Mouse (Mus musculus) hindbrain, embryonic 12.5 days (tissue): ENCODE measurements around the gene Dck. TPM values are rescaled to one million over a fixed set of nuclear protein-coding genes. Genes with fewer than 3 reads are reported as not detected.

Experiments used
- ATAC-seq: fragments of 200-750 bp; cut with Nextera tagmentation; 2 replicates; pipeline ENCODE4 v1.8.0; 2017; ENCODE audit warnings: moderate TSS enrichment; ENCODE audit not compliant: low FRiP score
- H3K27ac ChIP-seq: fragments of 300-500 bp; sonication (generic); 2 replicates; pipeline ENCODE4 v1.5.1; 2016; ENCODE audit warnings: mild to moderate bottlenecking
- H3K27me3 ChIP-seq: fragments of 300-500 bp; sonication (generic); 2 replicates; pipeline ENCODE4 v1.6.1; 2016; ENCODE audit warnings: mild to moderate bottlenecking
- H3K36me3 ChIP-seq: fragments of 300-500 bp; sonication (generic); 2 replicates; pipeline ENCODE4 v1.6.1; 2016; ENCODE audit warnings: mild to moderate bottlenecking
- H3K4me1 ChIP-seq: fragments of 300-500 bp; sonication (generic); 2 replicates; pipeline ENCODE4 v1.6.1; 2016
- H3K4me2 ChIP-seq: fragments of 300-500 bp; sonication (generic); replicated peaks from 2 replicates; pipeline ENCODE4 v1.6.1; 2016; ENCODE audit warnings: mild to moderate bottlenecking
- H3K4me3 ChIP-seq: fragments of 300-500 bp; sonication (generic); 2 replicates; pipeline ENCODE4 v1.5.1; 2016; ENCODE audit warnings: mild to moderate bottlenecking
- H3K9ac ChIP-seq: fragments of 300-500 bp; sonication (generic); 2 replicates; pipeline ENCODE4 v1.6.1; 2016; ENCODE audit warnings: mild to moderate bottlenecking, moderate library complexity
- H3K9me3 ChIP-seq: fragments of 300-500 bp; sonication (generic); replicated peaks from 2 replicates; pipeline ENCODE4 v1.6.1; 2016; ENCODE audit warnings: mild to moderate bottlenecking
- WGBS: fragments of 180-500 bp; shearing (Covaris S2); methylation state at CpG from one replicate; pipeline ENCODE4 v1.1.7; 2016; 5-methylcytosine and 5-hydroxymethylcytosine counted together
- polyA plus RNA-seq: library from polyadenylated mRNA; unstranded; fragments of >200 nt; fragmentation: Nextera tagmentation; extraction: Ambion mirVana; gene quantifications from 2 replicates; pipeline ENCODE4 v1.2.1, GENCODE M21; 2016

Dck gene
- polyA plus RNA-seq, 1 experiment from 2014 or later: 90.8 TPM

GRCm38 (mm10) chr5:88762611-88763010 lies 2.2 kb upstream of the Dck start:
- Histone ChIP-seq H3K27me3 (no peaks in the 10 kb centered on the region), H3K4me2 (no peak overlapping the region), H3K9ac (no peak overlapping the region), H3K9me3 (no peaks in the 10 kb centered on the region), H3K27ac (no peak overlapping the region), H3K4me1 (peaks cover 20% of the 10 kb centered on the region), H3K36me3 (no peaks in the 10 kb centered on the region), H3K4me3 (no peak overlapping the region)
- no peak for ATAC-seq
- 85% methylated on average over 5 of the region's 5 CpGs for whole genome bisulfite sequencing

GRCm38 (mm10) chr5:88764430-88764986 lies 288 bp upstream of the Dck start:
- Histone ChIP-seq H3K36me3 (no peaks in the 10 kb centered on the region), H3K4me1 (peaks cover 20% of the 10 kb centered on the region), H3K4me3 (peak overlapping the region; percentile 67), H3K4me2 (peak overlapping the region; percentile 53), H3K27ac (peak overlapping the region; percentile 44; the same call in 1 of the 2 replicates), H3K9me3 (no peaks in the 10 kb centered on the region), H3K27me3 (no peaks in the 10 kb centered on the region), H3K9ac (0 out of 2 replicates have a peak overlapping the region, but pooled peaks have one; percentile 18)
- peak; percentile 79 for ATAC-seq
- WGBS: 1% methylated on average over 23 of the region's 23 CpGs

- peak overlapping the region; percentile 76 for H3K9ac ChIP-seq
- peak overlapping the region; percentile 53 for H3K4me2 ChIP-seq
- H3K36me3 ChIP-seq: peaks cover 3% of the 10 kb centered on the region; the same call in 1 of the 2 replicates
- H3K27me3 ChIP-seq: no peaks in the 10 kb centered on the region
- peak overlapping the region; percentile 93 for H3K27ac ChIP-seq
- no peaks in the 10 kb centered on the region for H3K9me3 ChIP-seq
- 13% methylated on average over 6 of the region's 6 CpGs for WGBS
- H3K4me1 ChIP-seq: peaks cover 20% of the 10 kb centered on the region
- ATAC-seq: peak; percentile 0; the same call in 1 of the 2 replicates
- peak overlapping the region; percentile 67 for H3K4me3 ChIP-seq
These were observed 791 bp downstream of the Dck start for GRCm38 (mm10) chr5:88765587-88765986.

- Histone ChIP-seq H3K9me3 (no peaks in the 10 kb centered on the region), H3K36me3 (peaks cover 5% of the 10 kb centered on the region; the same call in 1 of the 2 replicates), H3K4me1 (peaks cover 20% of the 10 kb centered on the region), H3K27ac (no peak overlapping the region), H3K4me3 (peak overlapping the region; percentile 67), H3K4me2 (peak overlapping the region; percentile 53), H3K27me3 (no peaks in the 10 kb centered on the region), H3K9ac (peak overlapping the region; percentile 45; the same call in 1 of the 2 replicates)
- WGBS: 64% methylated on average over 6 of the region's 6 CpGs
- ATAC-seq: no peak
These were observed 1.3 kb downstream of the Dck start for GRCm38 (mm10) chr5:88766121-88766520.

GRCm38 (mm10) chr5:88766863-88767262 lies 2.1 kb downstream of the Dck start:
- Histone ChIP-seq H3K27ac (no peak overlapping the region), H3K4me3 (no peak overlapping the region), H3K9me3 (no peaks in the 10 kb centered on the region), H3K27me3 (no peaks in the 10 kb centered on the region), H3K36me3 (peaks cover 10% of the 10 kb centered on the region), H3K4me2 (peak overlapping the region; percentile 53), H3K9ac (0 out of 2 replicates have a peak overlapping the region, but pooled peaks have one; percentile 45), H3K4me1 (peaks cover 20% of the 10 kb centered on the region)
- ATAC-seq: no peak
- WGBS: 96% methylated on average over 5 of the region's 5 CpGs

- H3K27ac ChIP-seq: no peak overlapping the region
- no peak overlapping the region for H3K4me2 ChIP-seq
- peaks cover 20% of the 10 kb centered on the region for H3K4me1 ChIP-seq
- H3K36me3 ChIP-seq: peaks cover 19% of the 10 kb centered on the region
- no peak for ATAC-seq
- no peak overlapping the region for H3K4me3 ChIP-seq
- H3K9me3 ChIP-seq: no peaks in the 10 kb centered on the region
- H3K27me3 ChIP-seq: no peaks in the 10 kb centered on the region
- WGBS: 92% methylated on average over 6 of the region's 6 CpGs
- no peak overlapping the region for H3K9ac ChIP-seq
These were observed 3.4 kb downstream of the Dck start for GRCm38 (mm10) chr5:88768201-88768600.

GRCm38 (mm10) chr5:88782072-88782765 lies 17.4 kb downstream of the Dck start:
- H3K4me1 ChIP-seq: no peaks in the 10 kb centered on the region
- no peak overlapping the region for H3K4me2 ChIP-seq
- no peaks in the 10 kb centered on the region for H3K27me3 ChIP-seq
- H3K4me3 ChIP-seq: no peak overlapping the region
- peaks cover 53% of the 10 kb centered on the region for H3K36me3 ChIP-seq
- 86% methylated on average over 7 of the region's 7 CpGs for WGBS
- H3K27ac ChIP-seq: no peak overlapping the region
- ATAC-seq: no peak
- H3K9me3 ChIP-seq: no peaks in the 10 kb centered on the region
- no peak overlapping the region for H3K9ac ChIP-seq

- ATAC-seq: no peak
- Histone ChIP-seq H3K9me3 (no peaks in the 10 kb centered on the region), H3K4me2 (no peak overlapping the region), H3K9ac (no peak overlapping the region), H3K27ac (no peak overlapping the region), H3K4me1 (no peaks in the 10 kb centered on the region), H3K4me3 (no peak overlapping the region), H3K36me3 (peaks cover 47% of the 10 kb centered on the region), H3K27me3 (no peaks in the 10 kb centered on the region)
- WGBS: 93% methylated on average over 1 of the region's 1 CpGs
These were observed 20.3 kb downstream of the Dck start for GRCm38 (mm10) chr5:88785059-88785458.

- no peaks in the 10 kb centered on the region for H3K9me3 ChIP-seq
- no peaks in the 10 kb centered on the region for H3K4me1 ChIP-seq
- 59% methylated on average over 9 of the region's 9 CpGs for WGBS
- H3K36me3 ChIP-seq: peaks cover 6% of the 10 kb centered on the region; the same call in 1 of the 2 replicates
- no peaks in the 10 kb centered on the region for H3K27me3 ChIP-seq
- H3K4me3 ChIP-seq: no peak overlapping the region
- H3K4me2 ChIP-seq: no peak overlapping the region
- no peak overlapping the region for H3K9ac ChIP-seq
- H3K27ac ChIP-seq: no peak overlapping the region
- no peak for ATAC-seq
These were observed 25.9 kb downstream of the Dck start for GRCm38 (mm10) chr5:88790675-88791074.

GRCm38 (mm10) chr5:88791256-88792245 lies 26.8 kb downstream of the Dck start:
- ATAC-seq: peak; percentile 50
- Histone ChIP-seq H3K4me3 (no peak overlapping the region), H3K36me3 (0 out of 2 replicates have a peak, but pooled peaks cover 2% of the 10 kb centered on the region), H3K27me3 (no peaks in the 10 kb centered on the region), H3K4me1 (no peaks in the 10 kb centered on the region), H3K27ac (no peak overlapping the region), H3K4me2 (no peak overlapping the region), H3K9ac (no peak overlapping the region), H3K9me3 (no peaks in the 10 kb centered on the region)
- 43% methylated on average over 10 of the region's 10 CpGs for WGBS

- Histone ChIP-seq H3K9ac (no peak overlapping the region), H3K4me2 (no peak overlapping the region), H3K4me1 (no peaks in the 10 kb centered on the region), H3K4me3 (no peak overlapping the region), H3K36me3 (no peaks in the 10 kb centered on the region), H3K9me3 (no peaks in the 10 kb centered on the region), H3K27ac (no peak overlapping the region), H3K27me3 (no peaks in the 10 kb centered on the region)
- no peak for ATAC-seq
- WGBS: 89% methylated on average over 3 of the region's 3 CpGs
These were observed 28.9 kb downstream of the Dck start for GRCm38 (mm10) chr5:88793676-88794075.
